Mouse (Mus musculus) forebrain, postnatal 0 days (tissue): ENCODE results near the gene Galntl6. TPM values are rescaled to one million over a fixed set of nuclear protein-coding genes. Genes with fewer than 3 reads are reported as not detected.

ENCODE experiments used
- ATAC-seq: fragments of 200-750 bp; cut with Nextera tagmentation; 2 replicates; pipeline ENCODE4 v1.8.0; 2017; ENCODE audit warnings: mild to moderate bottlenecking, moderate library complexity
- DNase-seq: peaks from one replicate; pipeline ENCODE4 v3.0.0-alpha.2; 2015
- H3K27ac ChIP-seq: fragments of 300-500 bp; sonication (generic); 2 replicates; pipeline ENCODE4 v1.5.1; 2014; ENCODE audit warnings: low read depth, mild to moderate bottlenecking, antibody characterized with exemption, low read length, moderate library complexity, mixed read lengths
- H3K27me3 ChIP-seq: fragments of 300-500 bp; sonication (generic); 2 replicates; pipeline ENCODE4 v1.6.1; 2014; ENCODE audit warnings: mild to moderate bottlenecking, low read length, mixed read lengths; ENCODE audit not compliant: insufficient read depth
- H3K36me3 ChIP-seq: fragments of 300-500 bp; sonication (generic); 2 replicates; pipeline ENCODE4 v1.6.1; 2014; ENCODE audit warnings: mild to moderate bottlenecking, moderate library complexity; ENCODE audit not compliant: insufficient read depth
- H3K4me1 ChIP-seq: fragments of 300-500 bp; sonication (generic); 2 replicates; pipeline ENCODE4 v1.6.1; 2014; ENCODE audit warnings: antibody characterized with exemption; ENCODE audit not compliant: insufficient read depth
- H3K4me2 ChIP-seq: fragments of 300-500 bp; sonication (generic); 2 replicates; pipeline ENCODE4 v1.6.1; 2014; ENCODE audit warnings: low read depth, mild to moderate bottlenecking, moderate library complexity
- H3K4me3 ChIP-seq: fragments of 300-500 bp; sonication (generic); 2 replicates; pipeline ENCODE4 v1.5.1; 2014; ENCODE audit warnings: low read depth, low read length, mixed read lengths
- H3K9ac ChIP-seq: fragments of 300-500 bp; sonication (generic); 2 replicates; pipeline ENCODE4 v1.6.1; 2014; ENCODE audit warnings: mild to moderate bottlenecking
- H3K9me3 ChIP-seq: fragments of 300-500 bp; sonication (generic); 2 replicates; pipeline ENCODE4 v1.6.1; 2016; ENCODE audit warnings: low read length
- CTCF ChIP-seq: sonication (generic); IDR thresholded peaks from 2 replicates; pipeline ENCODE4 v1.5.1; 2016; ENCODE audit warnings: antibody characterized with exemption, control low read depth, low read depth
- WGBS: fragments of 180-500 bp; shearing (Covaris S2); extraction: QIAGEN DNeasy Blood & Tissue Kit; methylation state at CpG from one replicate; pipeline ENCODE4 v1.1.7; 2014; 5-methylcytosine and 5-hydroxymethylcytosine counted together
- polyA plus RNA-seq: library from polyadenylated mRNA; unstranded; fragments of >200 nt; fragmentation: Nextera tagmentation; extraction: Ambion mirVana; gene quantifications from 2 replicates; pipeline ENCODE4 v1.2.1, GENCODE M21; 2015
- total RNA-seq: library from RNA; depleted of rRNA; stranded (reverse); fragments of >200 nt; gene quantifications from 2 replicates; pipeline ENCODE4 v1.2.3, GENCODE M21; 2014; rRNA removed

Gene Galntl6
- total RNA-seq (27.8 and 29.0 TPM in 2 replicates), polyA plus RNA-seq (9.4 and 15.0 TPM in 2 replicates)

DNA sequence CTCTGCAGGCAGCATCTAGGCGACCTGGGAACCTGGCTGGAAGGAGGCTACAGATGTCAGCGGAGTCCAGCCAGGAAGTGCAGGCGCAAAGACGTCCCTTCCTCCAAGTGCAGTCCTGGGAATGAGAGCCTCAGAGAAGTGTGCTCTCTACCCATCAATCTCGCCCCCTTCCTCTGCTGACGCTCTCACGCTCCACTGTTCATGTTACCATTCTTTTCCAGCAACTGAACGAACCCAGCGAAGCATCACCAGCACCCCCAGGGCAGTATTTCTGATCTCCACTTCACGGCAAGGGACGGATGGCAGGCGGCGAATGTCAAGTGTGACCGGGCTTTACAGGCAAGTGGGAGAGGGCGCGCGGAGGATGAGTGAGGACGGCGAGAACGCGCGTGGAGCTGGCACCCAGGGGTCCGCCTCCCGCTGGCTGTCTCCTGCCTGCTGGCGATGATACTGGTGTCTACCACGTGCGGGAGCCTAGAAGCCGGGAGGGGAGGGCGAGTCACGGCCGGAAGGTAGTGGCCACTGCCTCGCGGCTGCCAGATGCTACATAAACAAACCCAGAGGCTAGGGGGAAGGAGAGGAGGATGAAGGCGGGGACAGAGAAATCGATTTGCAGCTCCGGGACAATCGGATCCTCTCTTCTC is at the start of gene Galntl6:
Galntl6 (minus strand) TSS at position 445 of the 644 bp plus-strand sequence.
- peak within 1 kb of the TSS; percentile 76 for H3K27ac ChIP-seq
- TF ChIP-seq CTCF, result no peak; the same call in 1 of the 2 replicates
- no peaks in the 10 kb centered on the region for H3K27me3 ChIP-seq
- ATAC-seq (peak; percentile 87), DNase-seq (peak; percentile 73)
- peak within 1 kb of the TSS; percentile 60 for H3K4me3 ChIP-seq
- H3K4me1 ChIP-seq, result no peaks in the 10 kb centered on the region
- no peaks in the 10 kb centered on the region for H3K9me3 ChIP-seq
- peak within 1 kb of the TSS; percentile 76 for H3K4me2 ChIP-seq
- no peaks in the 10 kb centered on the region for H3K36me3 ChIP-seq
- 1% methylated on average over 37 of the region's 37 CpGs for WGBS
- peak within 1 kb of the TSS; percentile 64 for H3K9ac ChIP-seq

GRCm38 (mm10) chr8:58957195-58957739 is 44.8 kb upstream of the Galntl6 start:
- DNase-seq, result no peak
- ATAC-seq, result no peak
- 39% methylated on average over 5 of the region's 5 CpGs for WGBS

GRCm38 (mm10) chr8:58943773-58944172 is 31.3 kb upstream of the Galntl6 start:
- no peak overlapping the region for H3K4me2 ChIP-seq
- H3K27ac ChIP-seq, result no peak overlapping the region
- H3K4me1 ChIP-seq, result no peaks in the 10 kb centered on the region
- H3K36me3 ChIP-seq, result no peaks in the 10 kb centered on the region
- H3K4me3 ChIP-seq, result no peak overlapping the region
- TF ChIP-seq CTCF, result no peak
- 93% methylated on average over 4 of the region's 4 CpGs for WGBS
- no peaks in the 10 kb centered on the region for H3K27me3 ChIP-seq
- no peak for ATAC-seq
- DNase-seq, result no peak
- H3K9me3 ChIP-seq, result no peaks in the 10 kb centered on the region
- no peak overlapping the region for H3K9ac ChIP-seq

More at GRCm38 (mm10) chr8:58957195-58957739, 44.8 kb upstream of the Galntl6 start:
- H3K9ac ChIP-seq, result no peak overlapping the region
- H3K4me3 ChIP-seq, result no peak overlapping the region
- H3K27ac ChIP-seq, result no peak overlapping the region
- H3K4me2 ChIP-seq, result no peak overlapping the region
- H3K27me3 ChIP-seq, result no peaks in the 10 kb centered on the region
- TF ChIP-seq CTCF, result no peak
- H3K4me1 ChIP-seq, result no peaks in the 10 kb centered on the region
- H3K9me3 ChIP-seq, result no peaks in the 10 kb centered on the region
- no peaks in the 10 kb centered on the region for H3K36me3 ChIP-seq

DNA sequence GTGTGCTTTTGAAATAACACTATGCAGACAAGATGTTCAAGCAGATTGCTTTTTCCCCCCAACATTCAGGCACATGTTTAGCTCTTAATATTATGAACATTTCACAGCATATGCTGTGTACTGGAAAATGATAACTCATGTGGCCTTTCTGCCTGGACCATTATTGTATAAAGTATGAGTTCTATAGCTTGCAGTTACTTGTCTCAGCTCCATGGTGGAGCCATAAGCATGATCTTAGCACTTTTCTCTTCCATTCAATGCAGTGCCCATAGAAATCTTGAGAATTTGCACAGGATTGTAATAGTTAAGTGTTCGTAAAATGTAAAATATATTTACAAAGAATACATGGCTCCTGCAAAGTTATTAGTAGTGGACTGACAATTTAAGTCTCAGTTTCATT is 18.6 kb upstream of the Galntl6 start:
- Histone ChIP-seq H3K4me1 (no peaks in the 10 kb centered on the region), H3K27ac (no peak overlapping the region), H3K36me3 (no peaks in the 10 kb centered on the region), H3K4me2 (no peak overlapping the region), H3K27me3 (no peaks in the 10 kb centered on the region), H3K9ac (no peak overlapping the region), H3K4me3 (no peak overlapping the region), H3K9me3 (no peaks in the 10 kb centered on the region)
- DNase-seq, result peak; percentile 60
- ATAC-seq, result peak; percentile 66
- 43% methylated on average over 1 of the region's 1 CpGs for whole genome bisulfite sequencing
- peak; percentile 63 for TF ChIP-seq CTCF

- H3K4me2 ChIP-seq, result no peak overlapping the region
- H3K27me3 ChIP-seq, result no peaks in the 10 kb centered on the region
- no peaks in the 10 kb centered on the region for H3K4me1 ChIP-seq
- no peak for ATAC-seq
- H3K9me3 ChIP-seq, result no peaks in the 10 kb centered on the region
- H3K9ac ChIP-seq, result no peak overlapping the region
- WGBS, result 67% methylated on average over 2 of the region's 2 CpGs
- TF ChIP-seq CTCF, result no peak
- H3K27ac ChIP-seq, result no peak overlapping the region
- no peak overlapping the region for H3K4me3 ChIP-seq
- DNase-seq, result no peak
- H3K36me3 ChIP-seq, result no peaks in the 10 kb centered on the region
Observed at GRCm38 (mm10) chr8:58915142-58915541, 2.7 kb upstream of the Galntl6 start.

GRCm38 (mm10) chr8:58913640-58913968 is 1.2 kb upstream of the Galntl6 start:
- H3K9ac ChIP-seq, result no peak overlapping the region
- H3K27ac ChIP-seq, result no peak overlapping the region
- no peak for TF ChIP-seq CTCF
- 43% methylated on average over 3 of the region's 3 CpGs for WGBS
- H3K4me1 ChIP-seq, result no peaks in the 10 kb centered on the region
- no peak for DNase-seq
- H3K4me2 ChIP-seq, result peak overlapping the region; percentile 76
- no peak for ATAC-seq
- no peaks in the 10 kb centered on the region for H3K36me3 ChIP-seq
- no peaks in the 10 kb centered on the region for H3K9me3 ChIP-seq
- no peaks in the 10 kb centered on the region for H3K27me3 ChIP-seq
- H3K4me3 ChIP-seq, result peak overlapping the region; percentile 60

DNA sequence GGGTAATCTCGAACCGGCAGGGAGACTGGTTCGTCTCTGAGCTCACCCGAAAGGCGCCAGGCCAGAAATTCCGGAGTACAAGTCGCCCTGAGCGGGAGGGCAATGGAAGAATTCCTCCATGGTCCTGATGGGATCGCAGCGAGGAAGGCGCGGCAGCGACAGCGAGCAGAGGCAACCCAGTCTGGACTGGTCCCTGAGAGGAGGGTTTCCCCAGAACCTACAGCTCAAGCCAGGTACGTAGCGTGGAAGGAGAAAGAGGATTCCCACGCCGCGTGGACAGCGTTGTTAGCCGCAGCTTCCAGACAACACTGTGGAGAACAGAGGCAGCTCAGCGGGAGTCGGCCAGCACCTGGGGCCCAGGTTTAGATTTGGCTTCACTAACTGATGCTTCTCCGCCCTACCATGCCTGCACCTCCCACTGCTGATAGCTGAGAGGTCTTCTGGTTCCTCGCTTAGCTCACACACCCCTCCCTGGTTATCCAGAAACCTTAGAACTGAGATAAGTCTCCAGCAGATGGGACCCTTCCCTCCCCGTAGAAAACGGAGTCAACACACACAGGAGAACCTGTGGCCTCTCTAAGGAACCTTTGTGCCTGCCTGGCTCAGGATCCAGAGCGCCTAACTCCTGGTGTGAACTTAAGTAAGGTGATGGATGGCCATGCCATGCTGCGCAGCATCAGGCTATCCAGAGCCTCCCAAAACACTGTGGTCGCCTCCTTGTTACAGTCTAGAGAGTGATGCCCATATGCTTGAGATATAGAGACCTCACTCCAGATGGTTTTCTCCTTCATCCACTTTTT is 600 bp upstream of the Galntl6 start:
- Histone ChIP-seq H3K9me3 (no peaks in the 10 kb centered on the region), H3K4me1 (no peaks in the 10 kb centered on the region), H3K27ac (peak overlapping the region; percentile 76), H3K36me3 (no peaks in the 10 kb centered on the region), H3K27me3 (no peaks in the 10 kb centered on the region), H3K9ac (peak overlapping the region; percentile 64), H3K4me2 (peak overlapping the region; percentile 76), H3K4me3 (peak overlapping the region; percentile 60)
- ATAC-seq (peak; percentile 67), DNase-seq (peak; percentile 69)
- WGBS, result 4% methylated on average over 30 of the region's 30 CpGs
- no peak for TF ChIP-seq CTCF
